Mouse (Mus musculus) hindbrain, postnatal 0 days (tissue): ENCODE measurements around the gene Tbc1d10c. TPM values are rescaled to one million over a fixed set of nuclear protein-coding genes. Genes with fewer than 3 reads are reported as not detected.

Experiments used
- ATAC-seq: fragments of 200-750 bp; cut with Nextera tagmentation; 2 replicates; pipeline ENCODE4 v1.8.0; 2017; ENCODE audit warnings: mild to moderate bottlenecking, moderate TSS enrichment, moderate library complexity
- DNase-seq: peaks from one replicate; pipeline ENCODE4 v3.0.0-alpha.2; 2015; ENCODE audit warnings: low spot score
- H3K27ac ChIP-seq: fragments of 300-500 bp; sonication (generic); 2 replicates; pipeline ENCODE4 v1.5.1; 2014; ENCODE audit warnings: mild to moderate bottlenecking
- H3K27me3 ChIP-seq: fragments of 300-500 bp; sonication (generic); 2 replicates; pipeline ENCODE4 v1.6.1; 2014; ENCODE audit warnings: low read length, mixed read lengths; ENCODE audit not compliant: insufficient read depth
- H3K36me3 ChIP-seq: fragments of 300-500 bp; sonication (generic); 2 replicates; pipeline ENCODE4 v1.6.1; 2014; ENCODE audit warnings: low read length, mixed read lengths; ENCODE audit not compliant: insufficient read depth
- H3K4me1 ChIP-seq: fragments of 300-500 bp; sonication (generic); 2 replicates; pipeline ENCODE4 v1.6.1; 2014; ENCODE audit warnings: antibody characterized with exemption, low read length, mixed read lengths; ENCODE audit not compliant: insufficient read depth
- H3K4me2 ChIP-seq: fragments of 300-500 bp; sonication (generic); 2 replicates; pipeline ENCODE4 v1.6.1; 2014; ENCODE audit warnings: low read depth, mild to moderate bottlenecking, low read length, moderate library complexity, mixed read lengths
- H3K4me3 ChIP-seq: fragments of 300-500 bp; sonication (generic); 2 replicates; pipeline ENCODE4 v1.5.1; 2014; ENCODE audit warnings: low read length
- H3K9ac ChIP-seq: fragments of 300-500 bp; sonication (generic); replicated peaks from 2 replicates; pipeline ENCODE4 v1.6.1; 2014; ENCODE audit warnings: mild to moderate bottlenecking, low read length, moderate library complexity, mixed read lengths
- H3K9me3 ChIP-seq: fragments of 300-500 bp; sonication (generic); 2 replicates; pipeline ENCODE4 v1.6.1; 2016; ENCODE audit warnings: low read length, mixed read lengths
- CTCF ChIP-seq: IDR thresholded peaks from 2 replicates; pipeline ENCODE4 v1.5.1; 2016; ENCODE audit warnings: antibody characterized with exemption, control low read depth, low read depth
- WGBS: fragments of 180-500 bp; shearing (Covaris S2); extraction: QIAGEN DNeasy Blood & Tissue Kit; methylation state at CpG from one replicate; pipeline ENCODE4 v1.1.7; 2014; 5-methylcytosine and 5-hydroxymethylcytosine counted together
- polyA plus RNA-seq: library from polyadenylated mRNA; unstranded; fragments of >200 nt; fragmentation: Nextera tagmentation; extraction: Ambion mirVana; gene quantifications from 2 replicates; pipeline ENCODE4 v1.2.1, GENCODE M21; 2015
- total RNA-seq: library from RNA; depleted of rRNA; stranded (reverse); fragments of >200 nt; gene quantifications from 2 replicates; pipeline ENCODE4 v1.2.3, GENCODE M21; 2014

The Tbc1d10c gene
- total and polyA plus RNA-seq, 2 experiments from 2014 or later, result 0.95 to 3.8 TPM

DNA sequence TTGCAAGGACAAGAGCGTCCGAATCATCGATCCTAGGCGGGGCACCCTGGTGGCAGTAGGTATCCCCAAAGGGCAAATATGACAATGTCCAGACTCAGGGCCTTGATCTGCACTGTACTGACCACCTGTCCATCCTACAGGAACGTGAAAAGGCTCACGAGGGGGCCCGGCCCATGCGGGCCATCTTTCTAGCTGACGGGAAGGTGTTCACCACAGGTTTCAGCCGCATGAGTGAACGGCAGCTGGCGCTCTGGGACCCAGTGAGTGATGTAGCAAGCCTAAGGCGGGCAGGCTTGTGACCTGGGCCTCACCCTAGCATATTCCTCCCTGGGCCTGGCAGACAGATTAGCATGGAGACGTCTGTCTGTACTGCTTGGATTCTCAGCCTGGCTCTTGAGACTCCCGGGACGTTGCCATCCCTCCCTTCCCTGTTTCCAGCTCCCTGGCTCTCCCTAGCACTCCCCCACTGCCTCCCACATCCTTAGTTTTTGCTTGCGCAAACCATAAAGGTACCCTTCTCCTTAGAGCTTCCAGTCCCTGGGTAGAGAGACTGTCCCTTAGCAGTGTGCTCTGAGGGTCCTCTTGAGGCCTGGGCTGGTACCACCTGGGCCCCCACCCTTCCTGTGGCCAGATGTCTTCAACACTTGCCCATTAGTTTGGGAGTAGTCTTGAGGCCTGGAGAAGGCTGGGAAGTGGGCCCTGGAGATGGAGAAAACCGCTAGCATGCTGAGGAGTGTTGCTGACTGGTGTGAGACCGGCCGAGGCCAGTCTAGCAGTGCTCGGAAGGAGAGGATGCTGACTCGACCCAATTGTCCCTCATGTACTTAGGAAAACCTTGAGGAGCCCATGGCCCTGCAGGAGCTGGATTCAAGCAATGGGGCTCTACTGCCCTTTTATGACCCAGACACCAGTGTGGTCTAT is 40.3 kb downstream of the Tbc1d10c start:
- Histone ChIP-seq H3K4me2 (no peak overlapping the region), H3K27ac (no peak overlapping the region), H3K27me3 (no peaks in the 10 kb centered on the region), H3K9me3 (no peaks in the 10 kb centered on the region), H3K36me3 (peaks cover 9% of the 10 kb centered on the region; the same call in 1 of the 2 replicates), H3K4me3 (no peak overlapping the region), H3K9ac (no peak overlapping the region), H3K4me1 (peaks cover 14% of the 10 kb centered on the region)
- ATAC-seq (no peak), DNase-seq (no peak)
- 85% methylated on average over 22 of the region's 22 CpGs for WGBS
- TF ChIP-seq CTCF, result no peak

DNA sequence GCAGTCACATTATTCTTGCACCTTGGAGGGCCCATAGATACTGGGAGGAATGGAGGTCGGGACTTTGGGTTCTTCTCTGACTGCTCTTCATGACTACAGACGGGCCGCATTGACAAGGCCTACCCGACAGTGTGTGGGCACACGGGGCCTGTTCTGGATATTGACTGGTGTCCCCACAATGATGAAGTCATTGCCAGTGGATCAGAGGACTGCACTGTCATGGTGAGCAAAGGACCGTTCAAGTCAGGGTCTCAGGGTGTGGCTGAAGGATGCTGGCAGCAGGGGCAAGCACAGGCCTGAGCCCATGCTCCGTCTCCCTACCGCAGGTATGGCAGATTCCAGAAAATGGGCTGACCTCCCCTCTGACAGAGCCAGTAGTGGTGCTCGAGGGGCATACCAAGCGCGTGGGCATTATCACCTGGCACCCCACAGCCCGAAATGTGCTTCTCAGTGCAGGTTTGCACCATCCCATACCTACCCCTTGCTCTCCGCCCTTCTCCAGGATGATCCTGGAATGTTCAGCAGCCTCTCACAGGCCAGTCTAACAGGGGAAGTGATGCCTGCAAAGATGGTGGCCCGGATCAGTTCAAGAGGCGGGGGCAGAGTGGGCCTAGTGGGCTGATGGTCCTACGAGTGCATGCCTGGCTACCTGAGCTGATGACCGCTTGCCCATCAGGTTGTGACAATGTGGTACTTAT is 41.2 kb downstream of the Tbc1d10c start:
- Histone ChIP-seq H3K4me2 (peak overlapping the region; percentile 87; the same call in 1 of the 2 replicates), H3K9ac (no peak overlapping the region)

DNA sequence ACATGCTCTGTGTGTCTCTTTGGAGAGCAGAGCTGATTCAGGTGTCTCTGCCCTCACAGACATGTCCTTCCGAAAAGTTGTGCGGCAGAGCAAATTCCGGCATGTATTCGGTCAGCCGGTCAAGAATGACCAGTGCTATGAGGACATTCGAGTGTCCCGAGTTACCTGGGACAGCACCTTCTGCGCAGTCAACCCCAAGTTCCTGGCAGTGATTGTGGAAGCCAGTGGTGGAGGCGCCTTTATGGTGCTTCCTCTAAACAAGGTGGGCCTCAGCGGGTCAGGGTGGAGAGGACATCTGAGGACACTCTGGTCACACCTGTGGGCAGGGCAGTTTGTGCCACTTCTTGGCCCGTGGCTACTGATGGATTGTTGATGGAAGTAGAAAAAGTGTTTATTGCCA is 41.8 kb downstream of the Tbc1d10c start:
- Histone ChIP-seq H3K9me3 (no peaks in the 10 kb centered on the region), H3K9ac (peak overlapping the region; percentile 90), H3K27me3 (no peaks in the 10 kb centered on the region), H3K4me2 (peak overlapping the region; percentile 87), H3K4me1 (peaks cover 14% of the 10 kb centered on the region), H3K36me3 (peaks cover 9% of the 10 kb centered on the region; the same call in 1 of the 2 replicates), H3K4me3 (peak overlapping the region; percentile 92), H3K27ac (peak overlapping the region; percentile 79; the same call in 1 of the 2 replicates)
- WGBS, result 91% methylated on average over 11 of the region's 11 CpGs
- DNase-seq (no peak), ATAC-seq (no peak)
- TF ChIP-seq CTCF, result no peak

More for the DNA sequence above, 41.2 kb downstream of the Tbc1d10c start:
- H3K4me1 ChIP-seq, result peaks cover 14% of the 10 kb centered on the region
- H3K27ac ChIP-seq, result no peak overlapping the region
- no peaks in the 10 kb centered on the region for H3K27me3 ChIP-seq
- ATAC-seq, result no peak
- no peak overlapping the region for H3K4me3 ChIP-seq
- no peak for TF ChIP-seq CTCF
- peaks cover 9% of the 10 kb centered on the region; the same call in 1 of the 2 replicates for H3K36me3 ChIP-seq
- no peaks in the 10 kb centered on the region for H3K9me3 ChIP-seq
- no peak for DNase-seq
- 94% methylated on average over 17 of the region's 17 CpGs for whole genome bisulfite sequencing

DNA sequence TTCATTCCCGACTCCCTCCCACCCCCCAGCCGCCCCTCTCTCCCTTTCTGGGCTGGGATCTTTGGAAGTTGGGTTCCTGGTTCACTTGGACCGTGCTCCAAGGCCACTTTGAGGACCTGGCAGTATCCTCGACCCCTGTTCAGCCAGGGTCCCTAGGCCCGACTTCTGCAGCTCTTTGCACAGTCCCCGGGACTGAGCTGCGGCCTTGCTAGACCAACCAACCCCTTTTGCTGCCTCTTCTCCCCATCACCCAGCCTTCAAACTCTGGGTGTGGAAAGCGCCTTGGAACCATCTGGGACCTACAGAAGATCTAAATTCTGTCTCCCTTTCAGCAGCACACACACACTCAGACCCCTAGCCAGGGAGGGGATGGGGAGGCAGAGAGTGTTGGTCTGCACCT is 42.3 kb downstream of the Tbc1d10c start:
- Histone ChIP-seq H3K4me2 (peak overlapping the region; percentile 87), H3K4me3 (peak overlapping the region; percentile 92), H3K27me3 (no peaks in the 10 kb centered on the region), H3K27ac (peak overlapping the region; percentile 79), H3K9me3 (no peaks in the 10 kb centered on the region), H3K9ac (peak overlapping the region; percentile 90), H3K36me3 (peaks cover 9% of the 10 kb centered on the region; the same call in 1 of the 2 replicates), H3K4me1 (peaks cover 14% of the 10 kb centered on the region)
- ATAC-seq (peak; percentile 27), DNase-seq (no peak)
- 3% methylated on average over 8 of the region's 8 CpGs for WGBS
- no peak for TF ChIP-seq CTCF

DNA sequence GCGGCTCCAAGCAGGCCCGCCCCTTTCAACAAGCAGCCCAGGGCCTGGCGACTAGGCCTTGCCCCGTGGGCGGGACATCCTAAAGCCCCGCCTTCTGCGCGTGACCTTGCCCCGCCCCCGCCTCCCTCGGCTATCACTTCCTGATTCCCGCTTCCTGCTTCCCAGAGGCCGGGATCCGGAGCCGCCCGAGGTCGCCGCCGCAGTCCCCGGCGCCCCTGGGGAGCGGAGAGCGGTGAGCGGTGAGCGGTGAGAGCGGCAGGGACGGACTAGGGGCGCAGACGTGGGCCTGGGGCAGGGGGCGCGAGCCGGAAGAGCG is 42.6 kb downstream of the Tbc1d10c start, which contains the start of gene Coro1b:
TSS of gene Coro1b (plus strand) at position 129 of the 316 bp plus-strand sequence.
- peak; percentile 94 for ATAC-seq

DNA sequence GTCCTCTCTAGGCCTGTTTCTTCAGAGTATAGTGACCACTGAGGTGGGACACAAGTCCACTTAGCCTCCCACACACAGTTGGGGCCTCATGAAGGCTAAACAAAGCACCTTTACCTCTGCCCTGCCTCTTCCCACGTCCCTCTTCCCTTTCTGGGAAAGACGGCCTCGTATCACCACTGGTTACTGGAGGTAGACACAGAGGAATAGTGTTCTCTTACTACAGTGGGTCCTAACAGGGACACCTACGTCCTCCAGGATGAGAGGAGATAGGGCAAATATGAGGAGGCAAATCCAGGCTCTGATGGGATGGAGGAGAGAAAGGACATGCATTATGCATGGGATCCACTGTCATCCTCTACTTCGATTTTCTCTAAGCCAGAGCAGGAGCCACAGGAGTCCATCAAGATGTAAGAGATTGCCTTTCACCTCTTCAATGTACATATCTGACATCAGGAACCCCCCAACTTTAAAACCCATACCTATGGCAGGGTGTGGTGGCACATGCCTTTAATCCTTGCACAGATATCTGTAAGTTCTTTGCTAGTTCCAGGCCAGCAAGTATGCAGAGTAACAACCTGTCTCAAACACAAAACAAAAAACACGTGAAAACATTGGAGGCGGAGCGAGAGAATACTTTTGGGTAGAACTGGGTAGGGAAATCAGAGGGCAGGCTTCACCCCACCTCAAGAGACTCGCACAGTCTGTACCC is 43.1 kb downstream of the Tbc1d10c start:
- no peak for TF ChIP-seq CTCF
- DNase-seq (no peak), ATAC-seq (no peak)
- peaks cover 9% of the 10 kb centered on the region; the same call in 1 of the 2 replicates for H3K36me3 ChIP-seq
- H3K4me1 ChIP-seq, result peaks cover 14% of the 10 kb centered on the region
- 33% methylated on average over 9 of the region's 9 CpGs for WGBS
- peak overlapping the region; percentile 79; the same call in 1 of the 2 replicates for H3K27ac ChIP-seq
- H3K4me3 ChIP-seq, result peak overlapping the region; percentile 92
- H3K9me3 ChIP-seq, result no peaks in the 10 kb centered on the region
- H3K27me3 ChIP-seq, result no peaks in the 10 kb centered on the region
- H3K4me2 ChIP-seq, result peak overlapping the region; percentile 87
- H3K9ac ChIP-seq, result peak overlapping the region; percentile 90

More for the DNA sequence above, 42.6 kb downstream of the Tbc1d10c start, which contains the start of gene Coro1b:
- no peaks in the 10 kb centered on the region for H3K9me3 ChIP-seq
- H3K27me3 ChIP-seq, result no peaks in the 10 kb centered on the region
- WGBS, result under 1% methylated on average over 31 of the region's 33 CpGs
- TF ChIP-seq CTCF, result no peak
- H3K9ac ChIP-seq, result peak within 1 kb of the TSS; percentile 90
- H3K4me1 ChIP-seq, result peaks cover 14% of the 10 kb centered on the region
- H3K36me3 ChIP-seq, result peaks cover 9% of the 10 kb centered on the region; the same call in 1 of the 2 replicates
- peak within 1 kb of the TSS; percentile 87 for H3K4me2 ChIP-seq
- DNase-seq, result peak; percentile 95
- H3K27ac ChIP-seq, result peak within 1 kb of the TSS; percentile 79
- H3K4me3 ChIP-seq, result peak within 1 kb of the TSS; percentile 92
